ENCODE assay signal across 10 mouse cellular contexts in the genomic region with DNA sequence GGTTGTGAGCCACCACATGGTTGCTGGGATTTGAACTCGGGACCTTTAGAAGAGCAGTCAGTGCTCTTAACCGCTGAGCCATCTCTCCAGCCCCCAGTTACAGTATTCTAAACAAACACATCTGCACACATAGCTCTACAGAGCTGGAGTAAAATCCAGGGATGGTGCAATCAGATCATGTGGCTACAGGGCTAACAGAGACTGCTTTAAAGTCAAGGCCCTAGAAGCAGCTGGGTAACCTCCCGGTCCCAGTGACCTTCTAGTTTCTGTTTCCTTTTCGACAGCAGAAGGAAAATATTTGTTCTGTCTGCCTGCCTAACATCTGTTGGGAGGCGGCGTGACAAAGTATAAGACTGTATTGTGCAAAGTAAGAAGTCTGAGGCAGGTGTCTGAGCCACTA. TPM values are rescaled to one million over a fixed set of nuclear protein-coding genes. Genes with fewer than 3 reads are reported as not detected.
DNase-seq lines count a peak whose midpoint lies in the region; ATAC-seq and TF ChIP-seq lines count a peak whose summit lies in the region.
"Had no signal": no experiment of that assay in that cellular context is flagged by ENCODE, and none has a peak within 500 bp of the region (broad histone marks: within the 10 kb centered on the region; RNA-seq: fewer than 3 reads in every experiment).

No protein-coding gene starts in this region.

- H3K27me3 ChIP-seq in heart, adult 2 months (ENCODE audit: control insufficient read depth, insufficient read depth, low read length): no peaks in the 10 kb centered on the region
- H3K27me3 ChIP-seq in heart, embryonic 11.5 days (ENCODE audit: control insufficient read depth, insufficient read depth, low read length): no peaks in the 10 kb centered on the region
- no peaks in the 10 kb centered on the region for H3K27me3 ChIP-seq in intestine, postnatal 0 days (replicated peaks; ENCODE audit: control insufficient read depth, insufficient read depth, low read length)
- H3K27me3 ChIP-seq: midbrain, embryonic 12.5 days had no signal

- no peak overlapping the region for H3K4me2 ChIP-seq in heart, embryonic 11.5 days
- H3K4me2 ChIP-seq in intestine, postnatal 0 days (replicated peaks; ENCODE audit: low read depth): no peak overlapping the region
- H3K4me2 ChIP-seq: midbrain, embryonic 12.5 days had no signal

- intact Hi-C loops in heart, adult 2 months (cut with DNase I): no loop called here

- no peak overlapping the region for H3K9ac ChIP-seq in heart, adult 2 months (ENCODE audit: low read depth, low read length)
- no peak overlapping the region for H3K9ac ChIP-seq in heart, embryonic 11.5 days (ENCODE audit: low read depth, low read length)
- no peak overlapping the region for H3K9ac ChIP-seq in intestine, postnatal 0 days (ENCODE audit: low read depth, low read length)
- H3K9ac ChIP-seq: midbrain, embryonic 12.5 days had no signal

- no peak overlapping the region for H3K27ac ChIP-seq in heart, adult 2 months
- H3K27ac ChIP-seq in heart, embryonic 11.5 days (ENCODE audit: low read depth, low read length): no peak overlapping the region
- peak overlapping the region; percentile 41; the same call in 1 of the 2 replicates for H3K27ac ChIP-seq in intestine, postnatal 0 days (ENCODE audit: low read depth, low read length)
- H3K27ac ChIP-seq: midbrain, embryonic 12.5 days had no signal

- DNase-seq in heart, adult 2 months: peak; percentile 51 to 55
- peak; percentile 23 for DNase-seq in 3T3-L1 (ENCODE audit: low read depth, low spot score)
- DNase-seq in adrenal gland, adult 8-10 months: peak; percentile 76
- no peak for DNase-seq in spleen, adult 18-20 months
- DNase-seq in thymus, postnatal 25 days: no peak
- DNase-seq in spleen, adult 12 weeks (ENCODE audit: low spot score): no peak

- WGBS in heart, adult 2 months: 65% methylated on average over 6 of the region's 6 CpGs
- WGBS in heart, embryonic 11.5 days (ENCODE audit: insufficient replicate concordance): 84% methylated on average over 6 of the region's 6 CpGs
- 33% methylated on average over 6 of the region's 6 CpGs for WGBS in intestine, postnatal 0 days

- H3K79me2 ChIP-seq in heart, adult 2 months (replicated peaks; ENCODE audit: control insufficient read depth, insufficient read depth, low read length): no peaks in the 10 kb centered on the region

- no peak overlapping the region for H3K4me3 ChIP-seq in heart, adult 2 months
- H3K4me3 ChIP-seq in heart, embryonic 11.5 days (ENCODE audit: low read depth, low read length): no peak overlapping the region
- H3K4me3 ChIP-seq in intestine, postnatal 0 days (ENCODE audit: low read depth, low read length): no peak overlapping the region
- H3K4me3 ChIP-seq: midbrain, embryonic 12.5 days had no signal

- ATAC-seq in heart, embryonic 11.5 days (replicated peaks; ENCODE audit: insufficient number of reproducible peaks, low FRiP score, low TSS enrichment): no peak
- ATAC-seq in intestine, postnatal 0 days: peak; percentile 68
- ATAC-seq: forebrain, embryonic 14.5 days had no signal

- H3K4me1 ChIP-seq in heart, adult 2 months (ENCODE audit: control insufficient read depth, insufficient read depth, low read length): peaks cover 11% of the 10 kb centered on the region
- H3K4me1 ChIP-seq in heart, embryonic 11.5 days (ENCODE audit: control insufficient read depth, insufficient read depth, low read length): peaks cover 11% of the 10 kb centered on the region
- H3K4me1 ChIP-seq in intestine, postnatal 0 days (replicated peaks; ENCODE audit: control insufficient read depth, insufficient read depth, low read length): peaks cover 6% of the 10 kb centered on the region; the same call in 1 of the 2 replicates
- H3K4me1 ChIP-seq: midbrain, embryonic 12.5 days had no signal

- no peak for TF ChIP-seq EP300 in heart, adult 2 months (IDR thresholded peaks at IDR 0.05; ENCODE audit: insufficient read depth, low read depth, low read length)

- TF ChIP-seq POLR2A in heart, adult 2 months (IDR thresholded peaks at IDR 0.05; ENCODE audit: insufficient read depth, low read depth, low read length): no peak

- H3K9me3 ChIP-seq in heart, embryonic 11.5 days (replicated peaks; ENCODE audit: control insufficient read depth, low read length): no peaks in the 10 kb centered on the region
- no peaks in the 10 kb centered on the region for H3K9me3 ChIP-seq in intestine, postnatal 0 days (ENCODE audit: control insufficient read depth)
- H3K9me3 ChIP-seq: midbrain, embryonic 12.5 days had no signal

- H3K36me3 ChIP-seq in heart, adult 2 months (ENCODE audit: control insufficient read depth, insufficient read depth, low read length): no peaks in the 10 kb centered on the region
- no peaks in the 10 kb centered on the region for H3K36me3 ChIP-seq in heart, embryonic 11.5 days (ENCODE audit: control insufficient read depth, insufficient read depth, low read length)
- H3K36me3 ChIP-seq in intestine, postnatal 0 days (ENCODE audit: control insufficient read depth, insufficient read depth): peaks cover 51% of the 10 kb centered on the region
- H3K36me3 ChIP-seq: midbrain, embryonic 12.5 days had no signal

- TF ChIP-seq CTCF in heart, adult 2 months (IDR thresholded peaks at IDR 0.05): no peak
- TF ChIP-seq CTCF in intestine, postnatal 0 days (IDR thresholded peaks at IDR 0.05; ENCODE audit: low read depth): no peak

RNA-seq across cellular contexts. Expression of a gene that starts 16.5 kb away (rescaled TPM):
- 10 to 100 TPM; 13.9 to 14.6 TPM for total RNA-seq in heart, adult 2 months (2021)
- polyA plus RNA-seq in heart, adult 2 months (2012; rRNA removed): 7.9 and 11.2 TPM in 2 replicates
- polyA plus RNA-seq in heart, embryonic 11.5 days (2014; fragmentation: Nextera tagmentation; extraction: Ambion mirVana): 8.0 and 11.3 TPM in 2 replicates
- 10 to 100 TPM; 59.7 to 72.1 (median 67.7) TPM for total RNA-seq in adrenal gland, adult 8-10 months (2022)
- polyA plus RNA-seq in intestine, postnatal 0 days (2015; fragmentation: Nextera tagmentation; extraction: Ambion mirVana): 22.7 and 22.8 TPM in 2 replicates

RNA-seq across cellular contexts. Expression of a gene that starts 38.9 kb away (rescaled TPM):
- total RNA-seq in heart, adult 2 months (2021): 1 to 10 TPM; 1.0 to 1.6 TPM
- polyA plus RNA-seq in heart, adult 2 months (2012; rRNA removed): 1.5 and 3.8 TPM in 2 replicates
- polyA plus RNA-seq in heart, embryonic 11.5 days (2014; fragmentation: Nextera tagmentation; extraction: Ambion mirVana): 10.4 and 11.6 TPM in 2 replicates
- 1 to 10 TPM; 3.5 to 4.7 (median 3.8) TPM for total RNA-seq in adrenal gland, adult 8-10 months (2022)
- 1.6 TPM in 2 replicates for polyA plus RNA-seq in intestine, postnatal 0 days (2015; fragmentation: Nextera tagmentation; extraction: Ambion mirVana)

RNA-seq across cellular contexts. Expression of a gene that starts 43.3 kb away (rescaled TPM):
- total RNA-seq in heart, adult 2 months (2021): 1 to 10 TPM; 1.7 to 1.9 TPM
- polyA plus RNA-seq in heart, adult 2 months (2012; rRNA removed): 0.66 and 1.3 TPM in 2 replicates
- polyA plus RNA-seq in heart, embryonic 11.5 days (2014; fragmentation: Nextera tagmentation; extraction: Ambion mirVana): 3.3 and 3.6 TPM in 2 replicates
- 1 to 10 TPM; 3.0 to 8.2 (median 4.7) TPM for total RNA-seq in adrenal gland, adult 8-10 months (2022)
- 0.71 and 0.85 TPM in 2 replicates for polyA plus RNA-seq in intestine, postnatal 0 days (2015; fragmentation: Nextera tagmentation; extraction: Ambion mirVana)

Comparison
In these comparisons a context has a peak if more than half of its experiments do, and no peak if none do; other contexts are left out.
1. DNase-seq: peak in heart, adult 2 months (2 of 2), 3T3-L1 (single experiment) and adrenal gland, adult 8-10 months (single experiment); none in spleen, adult 18-20 months (0 of 2), thymus, postnatal 25 days (single experiment) and spleen, adult 12 weeks (single experiment).